Mouse (Mus musculus): ENCODE data around the gene Dcp1a.

Gene Dcp1a

DNA sequence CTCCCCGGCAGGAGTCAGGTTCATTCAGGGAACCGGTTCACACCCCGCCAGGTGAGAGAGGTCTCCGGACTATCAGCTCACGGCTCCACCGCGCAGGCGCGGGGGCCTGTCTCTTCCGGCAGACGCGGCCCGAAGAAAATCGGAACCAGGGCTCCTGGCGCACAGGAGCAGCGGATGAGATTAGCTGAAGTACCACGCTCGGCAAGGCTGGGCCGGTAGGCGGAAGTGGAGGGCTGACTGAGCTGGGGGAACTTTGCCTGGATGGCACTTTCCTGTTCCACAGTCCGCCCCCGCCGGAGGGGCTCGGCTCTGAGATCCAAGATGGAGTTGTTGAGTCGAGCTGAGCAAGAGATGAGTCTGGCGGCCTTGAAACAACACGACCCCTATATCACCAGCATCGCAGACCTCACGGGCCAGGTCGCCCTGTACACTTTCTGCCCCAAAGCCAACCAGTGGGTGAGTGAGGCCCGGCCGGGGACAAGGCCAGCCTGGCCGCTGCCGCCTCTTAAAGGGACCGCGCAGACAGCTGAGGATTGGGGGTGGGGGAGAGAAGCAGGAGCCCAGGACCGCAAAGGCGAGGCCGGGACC, at the start of gene Dcp1a:
Gene Dcp1a, plus strand, starts transcription at position 175 of the 588 bp plus-strand sequence.
- peak; percentile 97 for DNase-seq

GRCm38 (mm10) chr14:30429606-30430005, 49.7 kb upstream of the Dcp1a start:
- DNase-seq = peak; percentile 24 to 39

GRCm38 (mm10) chr14:30430026-30430425, 49.3 kb upstream of the Dcp1a start:
- DNase-seq = no peak

DNA sequence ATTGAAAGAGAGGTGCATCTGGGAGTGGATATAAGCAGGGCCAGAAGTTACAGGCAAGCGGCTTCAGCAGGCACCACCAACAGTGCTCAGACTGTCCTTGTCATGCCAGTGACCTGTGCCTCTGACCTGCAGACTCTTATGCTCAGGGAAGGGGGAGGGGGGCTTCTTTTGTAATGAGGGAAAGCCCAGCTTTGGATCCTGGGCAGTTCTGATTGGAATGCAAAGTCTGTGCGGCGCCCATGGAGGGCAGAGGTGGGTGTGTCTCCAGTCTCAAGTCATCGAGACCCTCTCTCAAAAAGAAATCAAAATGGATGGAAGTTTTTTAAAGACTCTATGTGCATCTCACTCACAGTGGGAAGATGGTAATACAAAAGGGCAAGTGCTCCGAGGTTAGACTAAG, 48.9 kb upstream of the Dcp1a start:
- DNase-seq = no peak

DNA sequence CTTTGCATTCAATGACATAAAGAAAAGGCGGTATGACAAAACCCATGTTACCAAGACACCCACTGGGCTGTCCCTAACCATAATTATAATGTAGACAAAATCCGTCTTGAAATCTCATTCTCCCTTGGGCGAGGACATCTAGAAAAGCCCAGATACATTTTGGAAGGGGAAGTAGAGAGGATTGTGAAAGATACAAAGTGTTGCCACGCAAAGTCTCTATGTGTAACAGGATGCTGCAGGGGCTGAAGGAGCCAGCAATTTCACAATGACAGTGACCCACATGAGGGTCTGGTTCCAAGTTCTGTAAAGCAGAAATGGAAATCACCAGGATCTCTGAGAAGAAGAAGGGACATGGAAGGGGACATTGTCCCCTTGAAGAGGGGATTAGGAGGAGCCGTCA, 44.0 kb upstream of the Dcp1a start:
- DNase-seq = peak; percentile 31 to 35

DNA sequence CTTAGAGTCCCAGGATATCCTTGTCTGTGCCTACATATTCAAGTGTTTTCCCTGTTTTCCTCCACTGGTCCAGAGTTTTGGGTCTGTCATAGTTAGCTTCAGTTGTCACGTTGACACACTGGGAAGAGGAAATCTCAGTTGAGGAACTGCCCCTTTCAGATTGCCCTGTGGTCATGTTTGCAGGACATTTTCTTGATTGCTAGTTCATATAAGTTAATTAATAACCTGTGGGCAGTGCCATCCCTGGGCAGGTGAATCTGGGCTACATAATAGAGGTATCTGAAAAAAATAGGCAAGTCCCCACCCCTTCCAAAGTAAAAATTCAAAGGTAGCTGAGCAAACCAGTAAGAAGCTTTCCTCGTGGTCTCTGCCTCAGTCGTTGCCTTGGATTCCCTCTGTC, 39.4 kb upstream of the Dcp1a start:
- no peak for DNase-seq

DNA sequence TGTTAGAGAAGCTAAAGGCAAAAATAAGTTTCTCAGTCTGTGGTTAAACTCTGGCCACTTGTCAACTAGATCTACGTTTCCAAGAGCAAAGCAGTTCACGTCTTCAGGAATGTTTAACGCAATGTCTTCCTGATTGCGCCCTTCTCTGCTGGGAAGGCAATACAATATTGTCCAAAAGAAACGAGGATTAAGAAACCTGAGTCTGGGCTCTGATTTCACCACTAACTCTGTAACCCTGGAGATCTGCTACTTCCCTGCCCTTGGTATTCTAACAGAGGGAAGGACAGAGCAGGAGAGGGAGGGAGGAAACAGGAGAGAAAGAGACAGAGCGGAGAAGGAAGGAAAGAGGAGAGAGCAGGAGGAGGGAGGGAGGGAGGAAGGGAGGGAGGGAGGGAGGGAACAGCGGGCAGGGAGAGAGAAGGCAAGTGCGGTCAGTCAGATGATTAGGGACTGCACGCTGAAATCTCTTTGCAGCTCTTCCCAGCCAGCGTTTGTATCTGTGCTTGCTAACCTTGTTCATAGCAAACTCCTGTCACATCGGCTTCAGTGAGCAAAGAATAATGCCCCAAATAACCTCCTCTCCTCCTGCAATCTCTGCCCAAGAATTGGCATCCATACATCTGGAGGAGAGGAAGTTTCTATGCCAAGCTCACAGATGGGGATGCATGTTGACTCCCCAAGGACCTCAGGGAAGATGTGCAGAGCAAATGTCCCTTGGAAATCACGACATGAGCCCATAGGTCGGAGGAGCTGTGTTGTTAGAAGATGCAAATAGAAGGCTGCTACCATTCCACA, 23.3 kb upstream of the Dcp1a start:
- no peak for DNase-seq

DNA sequence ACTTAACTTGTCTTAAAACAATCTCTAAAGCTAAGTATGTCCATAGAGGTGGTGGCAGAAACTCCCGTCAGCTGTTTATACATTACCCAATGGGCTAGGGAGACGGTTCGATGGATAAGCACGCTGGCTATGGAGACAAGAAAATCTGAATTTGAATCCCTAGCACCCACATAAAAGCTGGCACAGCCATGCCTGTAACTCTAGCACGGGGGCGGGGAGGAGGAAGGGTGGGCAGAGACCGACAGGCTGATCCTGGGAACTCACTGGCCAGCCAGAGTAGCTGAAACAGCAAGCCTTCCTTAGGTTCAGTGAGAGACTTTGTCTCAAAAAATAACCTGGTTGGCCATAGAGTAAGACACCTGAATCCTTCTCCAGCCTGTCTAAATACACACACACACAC, 21.9 kb upstream of the Dcp1a start:
- DNase-seq = peak in 1 of 2 experiments; percentile 11

DNA sequence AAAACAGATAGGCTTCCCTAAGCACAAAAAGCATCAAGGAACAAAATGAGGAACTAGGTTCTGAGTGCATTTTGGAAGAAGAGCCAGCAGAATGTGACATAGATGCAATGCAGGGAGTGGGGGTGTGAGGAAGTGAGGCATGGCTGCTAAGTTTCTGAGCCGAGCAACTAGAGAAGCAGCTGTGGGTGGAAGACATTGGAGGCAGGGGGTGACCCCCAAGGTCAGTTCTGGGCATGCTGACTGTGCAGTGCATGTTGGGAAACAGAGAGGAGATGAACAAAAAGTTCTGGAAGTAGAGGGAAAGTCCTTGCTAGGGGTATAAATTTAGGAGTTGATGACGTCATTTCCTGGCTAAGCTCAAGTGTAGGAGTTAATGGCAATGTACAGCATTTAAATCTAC, 21.4 kb upstream of the Dcp1a start:
- DNase-seq = peak; percentile 57 to 83

DNA sequence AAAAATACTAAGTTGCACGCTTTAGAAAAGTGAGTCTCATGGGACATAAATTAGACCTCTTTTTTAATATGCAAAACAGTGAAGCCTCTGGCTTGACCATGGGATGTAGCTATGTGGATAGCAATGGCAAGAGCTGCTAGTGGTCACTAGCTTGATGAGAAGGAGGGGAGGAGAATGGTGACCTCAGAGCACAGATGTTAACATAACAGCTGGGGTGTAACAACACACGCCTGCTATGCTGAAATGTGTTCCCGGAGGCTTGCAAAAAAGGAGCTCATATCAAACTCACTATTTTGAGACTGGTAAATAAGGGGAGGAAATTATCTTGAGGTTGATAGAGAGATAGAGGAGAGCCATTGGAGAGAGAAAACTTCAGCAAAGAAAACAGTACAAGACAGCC, 20.5 kb upstream of the Dcp1a start:
- peak; percentile 42 to 69 for DNase-seq

DNA sequence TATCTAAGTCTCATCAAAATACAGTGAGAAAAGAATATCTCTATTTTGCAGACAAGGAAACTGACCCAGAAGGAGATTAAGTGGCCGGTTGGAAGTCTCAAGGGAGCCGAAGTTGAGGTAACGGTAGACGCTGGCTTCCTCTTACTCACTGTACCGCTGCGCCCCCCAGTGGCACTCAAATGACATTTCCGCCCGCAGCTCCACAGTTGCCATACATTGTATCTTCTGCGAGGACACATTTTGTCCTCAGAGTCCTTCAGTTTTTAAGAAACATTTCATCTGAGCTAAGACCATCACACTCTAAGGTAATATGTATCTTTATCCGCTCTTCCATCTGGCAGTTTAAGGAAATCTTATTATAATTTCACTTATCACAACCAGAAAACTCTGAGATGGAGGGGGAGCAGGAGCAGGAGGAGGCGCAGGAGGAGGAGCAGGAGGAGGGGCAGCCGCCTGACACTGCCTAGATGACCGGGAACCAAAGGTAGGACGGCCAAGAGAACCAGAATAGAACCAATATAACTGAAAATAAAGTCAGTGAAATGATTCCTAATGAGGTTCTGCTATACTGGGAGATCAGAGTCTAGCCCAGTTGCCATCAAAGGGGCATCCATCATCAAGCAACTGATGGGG, 19.3 kb upstream of the Dcp1a start:
- DNase-seq = peak; percentile 73 to 82

DNA sequence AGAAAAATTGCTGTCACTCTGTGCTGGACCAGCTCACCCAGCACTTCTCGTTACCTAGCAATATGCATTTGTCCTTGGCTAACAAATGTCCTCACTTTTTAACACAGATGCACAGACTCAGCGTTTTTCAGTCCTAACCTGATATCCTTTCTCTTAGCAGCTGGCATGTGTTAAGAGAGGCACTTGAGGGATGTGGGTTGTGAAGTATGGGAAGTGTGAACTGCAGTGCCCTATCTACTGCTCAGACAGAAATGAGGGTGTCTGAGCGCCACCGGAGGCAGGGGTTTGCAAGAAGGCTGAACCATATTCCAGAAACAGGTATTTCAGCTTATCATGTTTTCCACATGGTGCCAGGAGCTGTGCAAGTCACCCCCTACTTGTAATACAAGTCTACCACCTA, 16.0 kb upstream of the Dcp1a start:
- no peak for DNase-seq

- no peak for DNase-seq
Measured at GRCm38 (mm10) chr14:30473605-30474004, 5.7 kb upstream of the Dcp1a start.

GRCm38 (mm10) chr14:30474416-30474815, 4.9 kb upstream of the Dcp1a start:
- no peak for DNase-seq

- no peak for DNase-seq
Measured at GRCm38 (mm10) chr14:30491342-30491741, 12.0 kb downstream of the Dcp1a start, which contains the start of gene Cacna1d. Gene Cacna1d (minus strand): TSS chr14:30491455.

- no peak for DNase-seq
Measured at GRCm38 (mm10) chr14:30493276-30493675, 13.9 kb downstream of the Dcp1a start.

DNA sequence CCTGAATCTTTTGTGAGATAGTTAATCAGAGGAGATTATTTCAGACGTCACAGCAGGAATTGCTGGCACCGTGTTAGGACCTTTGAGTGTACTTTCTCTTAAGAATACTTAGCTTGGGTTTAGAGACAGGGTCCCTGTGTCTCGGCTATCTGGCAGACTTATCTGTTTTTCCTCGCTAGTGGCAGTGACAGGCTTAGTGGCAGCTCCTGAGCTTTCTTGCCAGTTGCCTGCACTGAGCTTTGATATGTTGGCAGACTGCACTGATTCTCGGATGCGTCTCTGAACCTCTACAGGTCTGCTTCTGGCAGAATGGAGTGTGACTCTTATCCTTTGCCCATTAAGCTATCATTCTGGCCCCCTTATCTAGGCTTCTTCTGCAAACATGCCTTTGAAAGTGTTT, 15.7 kb downstream of the Dcp1a start:
- DNase-seq = no peak

GRCm38 (mm10) chr14:30498202-30498601, 18.9 kb downstream of the Dcp1a start:
- no peak for DNase-seq

GRCm38 (mm10) chr14:30504990-30505389, 25.7 kb downstream of the Dcp1a start:
- DNase-seq = no peak

GRCm38 (mm10) chr14:30510214-30510763, 31.0 kb downstream of the Dcp1a start:
- no peak for DNase-seq

DNA sequence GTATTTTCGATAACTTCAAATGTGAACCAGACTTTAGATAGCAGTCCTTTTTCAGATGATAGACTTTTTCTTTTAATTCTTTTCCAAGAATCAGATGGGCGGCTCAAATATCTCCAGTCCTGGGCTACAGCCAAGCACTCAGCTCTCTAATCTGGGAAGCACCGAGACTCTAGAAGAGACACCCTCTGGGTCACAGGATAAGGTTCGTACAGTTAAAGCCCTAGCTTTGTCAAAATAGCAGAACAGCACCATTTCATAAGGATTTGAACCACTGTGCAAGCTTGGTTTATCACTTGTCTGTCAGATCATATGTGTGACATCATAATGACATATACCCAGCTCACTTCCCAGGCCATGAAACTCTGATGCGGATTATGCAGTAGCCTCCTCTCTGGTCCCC, 33.6 kb downstream of the Dcp1a start:
- DNase-seq = no peak

GRCm38 (mm10) chr14:30515931-30516723, 36.8 kb downstream of the Dcp1a start:
- peak in 1 of 2 experiments; percentile 21 for DNase-seq

DNA sequence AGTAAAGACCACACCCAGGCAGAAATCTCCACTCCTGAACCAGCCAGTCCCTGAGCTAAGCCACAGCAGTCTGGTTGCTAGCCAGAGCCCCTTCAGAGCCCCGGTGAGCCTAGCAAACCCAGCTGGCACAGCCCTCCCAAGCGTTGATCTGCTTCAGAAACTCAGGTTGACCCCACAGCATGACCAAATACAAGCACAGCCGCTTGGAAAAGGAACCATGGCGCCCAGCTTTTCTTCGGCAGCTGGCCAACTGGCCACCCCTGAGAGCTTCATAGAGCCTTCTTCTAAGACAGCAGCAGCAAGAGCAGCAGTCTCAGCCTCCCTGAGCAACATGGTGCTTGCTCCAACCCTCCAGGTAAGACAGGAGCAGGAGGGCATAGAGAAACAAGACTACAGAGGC, 40.0 kb downstream of the Dcp1a start:
- peak; percentile 11 to 53 for DNase-seq

Measured in lung, postnatal 4 days (tissue).